Mouse (Mus musculus) embryonic facial prominence, embryonic 12.5 days (tissue): ENCODE results near the gene S100a4. TPM values are rescaled to one million over a fixed set of nuclear protein-coding genes. Genes with fewer than 3 reads are reported as not detected.

ENCODE experiments used
- ATAC-seq: fragments of 200-750 bp; cut with Nextera tagmentation; 2 replicates; pipeline ENCODE4 v1.8.0; 2017; ENCODE audit not compliant: insufficient number of reproducible peaks, insufficient read depth, low FRiP score, low TSS enrichment
- H3K27ac ChIP-seq: fragments of 300-500 bp; sonication (generic); 2 replicates; pipeline ENCODE4 v1.5.1; 2016; ENCODE audit warnings: mild to moderate bottlenecking
- H3K27me3 ChIP-seq: fragments of 300-500 bp; sonication (generic); 2 replicates; pipeline ENCODE4 v1.6.1; 2016; ENCODE audit warnings: mild to moderate bottlenecking, moderate library complexity
- H3K36me3 ChIP-seq: fragments of 300-500 bp; sonication (generic); 2 replicates; pipeline ENCODE4 v1.6.1; 2016; ENCODE audit warnings: mild to moderate bottlenecking
- H3K4me1 ChIP-seq: fragments of 300-500 bp; sonication (generic); 2 replicates; pipeline ENCODE4 v1.6.1; 2016
- H3K4me2 ChIP-seq: fragments of 300-500 bp; sonication (generic); replicated peaks from 2 replicates; pipeline ENCODE4 v1.6.1; 2016; ENCODE audit warnings: mild to moderate bottlenecking, moderate library complexity
- H3K4me3 ChIP-seq: fragments of 300-500 bp; sonication (generic); 2 replicates; pipeline ENCODE4 v1.5.1; 2016; ENCODE audit warnings: mild to moderate bottlenecking
- H3K9ac ChIP-seq: fragments of 300-500 bp; sonication (generic); 2 replicates; pipeline ENCODE4 v1.6.1; 2016; ENCODE audit warnings: mild to moderate bottlenecking, moderate library complexity
- H3K9me3 ChIP-seq: fragments of 300-500 bp; sonication (generic); 2 replicates; pipeline ENCODE4 v1.6.1; 2016; ENCODE audit warnings: mild to moderate bottlenecking, moderate library complexity
- WGBS: fragments of 180-500 bp; shearing (Covaris S2); methylation state at CpG from one replicate; pipeline ENCODE4 v1.1.7; 2016; 5-methylcytosine and 5-hydroxymethylcytosine counted together
- polyA plus RNA-seq: library from polyadenylated mRNA; unstranded; fragments of >200 nt; fragmentation: Nextera tagmentation; extraction: Ambion mirVana; gene quantifications from 2 replicates; pipeline ENCODE4 v1.2.1, GENCODE M21; 2016

The S100a4 gene
- polyA plus RNA-seq, 1 experiment from 2014 or later: 7.2 TPM

GRCm38 (mm10) chr3:90612728-90613291, 9.2 kb downstream of the S100a4 start, which contains the start of gene S100a6:
S100a6 (plus strand) TSS chr3:90612882.
- peaks cover 23% of the 10 kb centered on the region; the same call in 1 of the 2 replicates for H3K4me1 ChIP-seq
- peak; percentile 49; the same call in 1 of the 2 replicates for ATAC-seq
- H3K9me3 ChIP-seq: no peaks in the 10 kb centered on the region
- WGBS: under 1% methylated on average over 23 of the region's 23 CpGs
- no peak within 1 kb of the TSS for H3K27ac ChIP-seq
- peak within 1 kb of the TSS; percentile 31 for H3K9ac ChIP-seq
- H3K27me3 ChIP-seq: peaks cover 2% of the 10 kb centered on the region; the same call in 1 of the 2 replicates
- peak within 1 kb of the TSS; percentile 31 for H3K4me3 ChIP-seq
- H3K4me2 ChIP-seq: peak within 1 kb of the TSS; percentile 60
- no peaks in the 10 kb centered on the region for H3K36me3 ChIP-seq

- peak overlapping the region; percentile 60 for H3K4me2 ChIP-seq
- no peak for ATAC-seq
Measured at GRCm38 (mm10) chr3:90613461-90614147, 10.0 kb downstream of the S100a4 start.

GRCm38 (mm10) chr3:90614148-90614530, 10.6 kb downstream of the S100a4 start:
- H3K36me3 ChIP-seq: no peaks in the 10 kb centered on the region
- WGBS: 85% methylated on average over 6 of the region's 6 CpGs
- no peak for ATAC-seq

More at GRCm38 (mm10) chr3:90613461-90614147, 10.0 kb downstream of the S100a4 start:
- H3K9me3 ChIP-seq: no peaks in the 10 kb centered on the region
- peaks cover 23% of the 10 kb centered on the region; the same call in 1 of the 2 replicates for H3K4me1 ChIP-seq
- H3K27me3 ChIP-seq: peaks cover 2% of the 10 kb centered on the region; the same call in 1 of the 2 replicates
- H3K9ac ChIP-seq: no peak overlapping the region
- 0 out of 2 replicates have a peak overlapping the region, but pooled peaks have one; percentile 31 for H3K4me3 ChIP-seq
- 50% methylated on average over 7 of the region's 7 CpGs for WGBS
- no peak overlapping the region for H3K27ac ChIP-seq
- no peaks in the 10 kb centered on the region for H3K36me3 ChIP-seq

GRCm38 (mm10) chr3:90614611-90615251, 11.2 kb downstream of the S100a4 start:
- WGBS: 81% methylated on average over 11 of the region's 11 CpGs
- no peaks in the 10 kb centered on the region for H3K9me3 ChIP-seq
- H3K4me1 ChIP-seq: peaks cover 23% of the 10 kb centered on the region; the same call in 1 of the 2 replicates
- peaks cover 2% of the 10 kb centered on the region; the same call in 1 of the 2 replicates for H3K27me3 ChIP-seq
- no peak overlapping the region for H3K27ac ChIP-seq
- no peak for ATAC-seq
- H3K4me3 ChIP-seq: no peak overlapping the region
- no peak overlapping the region for H3K9ac ChIP-seq
- no peaks in the 10 kb centered on the region for H3K36me3 ChIP-seq
- H3K4me2 ChIP-seq: no peak overlapping the region

More at GRCm38 (mm10) chr3:90614148-90614530, 10.6 kb downstream of the S100a4 start:
- Histone ChIP-seq H3K27me3 (peaks cover 2% of the 10 kb centered on the region; the same call in 1 of the 2 replicates), H3K4me2 (no peak overlapping the region), H3K4me3 (no peak overlapping the region), H3K9ac (no peak overlapping the region), H3K9me3 (no peaks in the 10 kb centered on the region), H3K27ac (no peak overlapping the region), H3K4me1 (peaks cover 23% of the 10 kb centered on the region; the same call in 1 of the 2 replicates)

GRCm38 (mm10) chr3:90615415-90615814, 11.8 kb downstream of the S100a4 start:
- ATAC-seq: peak; percentile 65; the same call in 1 of the 2 replicates
- Histone ChIP-seq H3K4me1 (peaks cover 23% of the 10 kb centered on the region; the same call in 1 of the 2 replicates), H3K4me2 (no peak overlapping the region), H3K4me3 (no peak overlapping the region), H3K27me3 (peaks cover 2% of the 10 kb centered on the region; the same call in 1 of the 2 replicates), H3K9me3 (no peaks in the 10 kb centered on the region), H3K9ac (no peak overlapping the region), H3K36me3 (no peaks in the 10 kb centered on the region), H3K27ac (no peak overlapping the region)
- 11% methylated on average over 7 of the region's 7 CpGs for WGBS

GRCm38 (mm10) chr3:90615911-90616310, 12.3 kb downstream of the S100a4 start:
- H3K4me1 ChIP-seq: peaks cover 19% of the 10 kb centered on the region; the same call in 1 of the 2 replicates
- WGBS: 68% methylated on average over 1 of the region's 1 CpGs
- H3K9me3 ChIP-seq: no peaks in the 10 kb centered on the region
- no peak overlapping the region for H3K9ac ChIP-seq
- H3K4me2 ChIP-seq: no peak overlapping the region
- no peak overlapping the region for H3K27ac ChIP-seq
- no peak overlapping the region for H3K4me3 ChIP-seq
- H3K36me3 ChIP-seq: no peaks in the 10 kb centered on the region
- peaks cover 2% of the 10 kb centered on the region; the same call in 1 of the 2 replicates for H3K27me3 ChIP-seq
- ATAC-seq: no peak

- 16% methylated on average over 1 of the region's 1 CpGs for WGBS
- H3K4me2 ChIP-seq: no peak overlapping the region
- H3K4me3 ChIP-seq: no peak overlapping the region
- no peak for ATAC-seq
- peaks cover 19% of the 10 kb centered on the region; the same call in 1 of the 2 replicates for H3K4me1 ChIP-seq
- H3K36me3 ChIP-seq: no peaks in the 10 kb centered on the region
- no peak overlapping the region for H3K9ac ChIP-seq
- no peak overlapping the region for H3K27ac ChIP-seq
- H3K27me3 ChIP-seq: peaks cover 2% of the 10 kb centered on the region; the same call in 1 of the 2 replicates
- H3K9me3 ChIP-seq: no peaks in the 10 kb centered on the region
Measured at GRCm38 (mm10) chr3:90617586-90617985, 14.0 kb downstream of the S100a4 start.

- no peak overlapping the region for H3K4me3 ChIP-seq
- H3K36me3 ChIP-seq: no peaks in the 10 kb centered on the region
- no peaks in the 10 kb centered on the region for H3K9me3 ChIP-seq
- H3K4me1 ChIP-seq: peaks cover 13% of the 10 kb centered on the region
- H3K27me3 ChIP-seq: no peaks in the 10 kb centered on the region
- no peak for ATAC-seq
- no peak overlapping the region for H3K27ac ChIP-seq
- H3K9ac ChIP-seq: no peak overlapping the region
- H3K4me2 ChIP-seq: no peak overlapping the region
- 50% methylated on average over 7 of the region's 7 CpGs for WGBS
Measured at GRCm38 (mm10) chr3:90621552-90621951, 18.0 kb downstream of the S100a4 start.

- Histone ChIP-seq H3K9me3 (no peaks in the 10 kb centered on the region), H3K27ac (peak overlapping the region; percentile 14; the same call in 1 of the 2 replicates), H3K36me3 (no peaks in the 10 kb centered on the region), H3K4me2 (no peak overlapping the region), H3K4me3 (no peak overlapping the region), H3K27me3 (no peaks in the 10 kb centered on the region), H3K9ac (no peak overlapping the region), H3K4me1 (peaks cover 13% of the 10 kb centered on the region)
- ATAC-seq: no peak
- WGBS: 9% methylated on average over 2 of the region's 2 CpGs
Measured at GRCm38 (mm10) chr3:90623435-90624071, 20.0 kb downstream of the S100a4 start.

- no peaks in the 10 kb centered on the region for H3K27me3 ChIP-seq
- peaks cover 13% of the 10 kb centered on the region for H3K4me1 ChIP-seq
- H3K4me3 ChIP-seq: no peak overlapping the region
- no peaks in the 10 kb centered on the region for H3K9me3 ChIP-seq
- H3K4me2 ChIP-seq: no peak overlapping the region
- no peaks in the 10 kb centered on the region for H3K36me3 ChIP-seq
- no peak overlapping the region for H3K27ac ChIP-seq
- no peak overlapping the region for H3K9ac ChIP-seq
- 77% methylated on average over 5 of the region's 5 CpGs for WGBS
- no peak for ATAC-seq
Measured at GRCm38 (mm10) chr3:90625496-90625895, 21.9 kb downstream of the S100a4 start.
